Mouse (Mus musculus): ENCODE results near the gene Mpped2. TPM values are rescaled to one million over a fixed set of nuclear protein-coding genes. Genes with fewer than 3 reads are reported as not detected.

Mpped2 gene
- polyA plus RNA-seq (2014; fragmentation: Nextera tagmentation; extraction: Ambion mirVana): 29.5 and 36.7 TPM in 2 replicates

GRCm38 (mm10) chr2:106692783-106693701, at the start of gene Mpped2:
TSS of gene Mpped2 (plus strand) at chr2:106693269.
- ATAC-seq (ENCODE audit: low FRiP score, low TSS enrichment): peak; percentile 67

GRCm38 (mm10) chr2:106644782-106645181, 48.3 kb upstream of the Mpped2 start:
- Histone ChIP-seq H3K4me2 (replicated peaks; ENCODE audit: low read depth, low read length) (no peak overlapping the region), H3K4me3 (ENCODE audit: low read length) (no peak overlapping the region), H3K36me3 (ENCODE audit: control insufficient read depth, insufficient read depth, low read length) (no peaks in the 10 kb centered on the region), H3K9me3 (ENCODE audit: control insufficient read depth, low read length) (no peaks in the 10 kb centered on the region), H3K4me1 (ENCODE audit: control insufficient read depth, insufficient read depth, low read length) (0 out of 2 replicates have a peak, but pooled peaks cover 5% of the 10 kb centered on the region), H3K27me3 (ENCODE audit: control insufficient read depth, insufficient read depth, low read length) (no peaks in the 10 kb centered on the region), H3K9ac (ENCODE audit: low read depth, low read length) (no peak overlapping the region), H3K27ac (ENCODE audit: low read depth, low read length) (no peak overlapping the region)
- WGBS: 91% methylated on average over 3 of the region's 3 CpGs
- ATAC-seq (ENCODE audit: low FRiP score, low TSS enrichment): no peak

More at GRCm38 (mm10) chr2:106692783-106693701, at the start of gene Mpped2:
- Histone ChIP-seq H3K27me3 (ENCODE audit: control insufficient read depth, insufficient read depth, low read length) (peaks cover 9% of the 10 kb centered on the region; the same call in 1 of the 2 replicates), H3K36me3 (ENCODE audit: control insufficient read depth, insufficient read depth, low read length) (no peaks in the 10 kb centered on the region), H3K9ac (ENCODE audit: low read depth, low read length) (peak within 1 kb of the TSS; percentile 82), H3K4me1 (ENCODE audit: control insufficient read depth, insufficient read depth, low read length) (peaks cover 9% of the 10 kb centered on the region), H3K27ac (ENCODE audit: low read depth, low read length) (peak within 1 kb of the TSS; percentile 83), H3K4me2 (replicated peaks; ENCODE audit: low read depth, low read length) (peak within 1 kb of the TSS; percentile 99), H3K9me3 (ENCODE audit: control insufficient read depth, low read length) (no peaks in the 10 kb centered on the region), H3K4me3 (ENCODE audit: low read length) (peak within 1 kb of the TSS; percentile 78)
- WGBS: under 1% methylated on average over 52 of the region's 56 CpGs

- H3K9ac ChIP-seq (ENCODE audit: low read depth, low read length): peak overlapping the region; percentile 45; the same call in 1 of the 2 replicates
- H3K27ac ChIP-seq (ENCODE audit: low read depth, low read length): no peak overlapping the region
- H3K9me3 ChIP-seq (ENCODE audit: control insufficient read depth, low read length): no peaks in the 10 kb centered on the region
- 8% methylated on average over 25 of the region's 25 CpGs for WGBS
- peak overlapping the region; percentile 42 for H3K4me3 ChIP-seq (ENCODE audit: low read length)
- ATAC-seq (ENCODE audit: low FRiP score, low TSS enrichment): peak; percentile 96
- H3K4me1 ChIP-seq (ENCODE audit: control insufficient read depth, insufficient read depth, low read length): peaks cover 8% of the 10 kb centered on the region; the same call in 1 of the 2 replicates
- H3K4me2 ChIP-seq (replicated peaks; ENCODE audit: low read depth, low read length): peak overlapping the region; percentile 76
- H3K36me3 ChIP-seq (ENCODE audit: control insufficient read depth, insufficient read depth, low read length): no peaks in the 10 kb centered on the region
- H3K27me3 ChIP-seq (ENCODE audit: control insufficient read depth, insufficient read depth, low read length): no peaks in the 10 kb centered on the region
These were observed 43.1 kb upstream of the Mpped2 start for GRCm38 (mm10) chr2:106649686-106650570.

DNA sequence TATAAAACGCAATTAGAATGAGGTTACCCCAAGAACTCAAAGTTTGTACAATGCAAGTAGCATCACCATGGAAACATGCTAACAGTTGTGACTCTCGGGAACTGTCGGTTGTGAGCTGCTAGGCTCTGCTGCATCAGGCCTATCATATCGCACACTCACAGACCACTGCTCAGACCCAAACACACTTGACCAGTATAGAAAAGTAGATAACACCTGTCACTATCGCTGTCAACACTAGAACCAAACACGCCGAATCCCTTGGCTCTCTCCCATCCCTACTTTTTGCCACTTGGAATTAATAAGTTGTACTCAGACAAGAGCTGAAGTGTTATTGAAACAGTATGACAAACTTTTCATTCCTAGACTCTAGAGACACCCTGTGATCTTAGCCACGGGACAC, 40.9 kb upstream of the Mpped2 start:
- no peaks in the 10 kb centered on the region for H3K9me3 ChIP-seq (ENCODE audit: control insufficient read depth, low read length)
- no peak overlapping the region for H3K27ac ChIP-seq (ENCODE audit: low read depth, low read length)
- 87% methylated on average over 8 of the region's 8 CpGs for WGBS
- ATAC-seq (ENCODE audit: low FRiP score, low TSS enrichment): no peak
- no peak overlapping the region for H3K4me3 ChIP-seq (ENCODE audit: low read length)
- no peak overlapping the region for H3K4me2 ChIP-seq (replicated peaks; ENCODE audit: low read depth, low read length)
- H3K4me1 ChIP-seq (ENCODE audit: control insufficient read depth, insufficient read depth, low read length): peaks cover 8% of the 10 kb centered on the region; the same call in 1 of the 2 replicates
- no peaks in the 10 kb centered on the region for H3K36me3 ChIP-seq (ENCODE audit: control insufficient read depth, insufficient read depth, low read length)
- no peaks in the 10 kb centered on the region for H3K27me3 ChIP-seq (ENCODE audit: control insufficient read depth, insufficient read depth, low read length)
- no peak overlapping the region for H3K9ac ChIP-seq (ENCODE audit: low read depth, low read length)

- ATAC-seq (ENCODE audit: low FRiP score, low TSS enrichment): no peak
- no peaks in the 10 kb centered on the region for H3K9me3 ChIP-seq (ENCODE audit: control insufficient read depth, low read length)
- no peak overlapping the region for H3K4me2 ChIP-seq (replicated peaks; ENCODE audit: low read depth, low read length)
- no peaks in the 10 kb centered on the region for H3K27me3 ChIP-seq (ENCODE audit: control insufficient read depth, insufficient read depth, low read length)
- H3K27ac ChIP-seq (ENCODE audit: low read depth, low read length): no peak overlapping the region
- no peaks in the 10 kb centered on the region for H3K36me3 ChIP-seq (ENCODE audit: control insufficient read depth, insufficient read depth, low read length)
- H3K4me3 ChIP-seq (ENCODE audit: low read length): no peak overlapping the region
- no peak overlapping the region for H3K9ac ChIP-seq (ENCODE audit: low read depth, low read length)
- H3K4me1 ChIP-seq (ENCODE audit: control insufficient read depth, insufficient read depth, low read length): peaks cover 8% of the 10 kb centered on the region; the same call in 1 of the 2 replicates
- WGBS: 87% methylated on average over 4 of the region's 4 CpGs
These were observed 40.3 kb upstream of the Mpped2 start for GRCm38 (mm10) chr2:106652741-106653140.

GRCm38 (mm10) chr2:106653261-106653660, 39.8 kb upstream of the Mpped2 start:
- 94% methylated on average over 4 of the region's 4 CpGs for WGBS
- peaks cover 8% of the 10 kb centered on the region; the same call in 1 of the 2 replicates for H3K4me1 ChIP-seq (ENCODE audit: control insufficient read depth, insufficient read depth, low read length)
- H3K4me3 ChIP-seq (ENCODE audit: low read length): no peak overlapping the region
- no peaks in the 10 kb centered on the region for H3K27me3 ChIP-seq (ENCODE audit: control insufficient read depth, insufficient read depth, low read length)
- H3K9ac ChIP-seq (ENCODE audit: low read depth, low read length): no peak overlapping the region
- H3K27ac ChIP-seq (ENCODE audit: low read depth, low read length): no peak overlapping the region
- ATAC-seq (ENCODE audit: low FRiP score, low TSS enrichment): no peak
- no peak overlapping the region for H3K4me2 ChIP-seq (replicated peaks; ENCODE audit: low read depth, low read length)
- no peaks in the 10 kb centered on the region for H3K9me3 ChIP-seq (ENCODE audit: control insufficient read depth, low read length)
- H3K36me3 ChIP-seq (ENCODE audit: control insufficient read depth, insufficient read depth, low read length): no peaks in the 10 kb centered on the region

GRCm38 (mm10) chr2:106655271-106655670, 37.8 kb upstream of the Mpped2 start:
- Histone ChIP-seq H3K27me3 (ENCODE audit: control insufficient read depth, insufficient read depth, low read length) (no peaks in the 10 kb centered on the region), H3K9ac (ENCODE audit: low read depth, low read length) (no peak overlapping the region), H3K4me1 (ENCODE audit: control insufficient read depth, insufficient read depth, low read length) (peaks cover 7% of the 10 kb centered on the region; the same call in 1 of the 2 replicates), H3K27ac (ENCODE audit: low read depth, low read length) (no peak overlapping the region), H3K4me2 (replicated peaks; ENCODE audit: low read depth, low read length) (no peak overlapping the region), H3K4me3 (ENCODE audit: low read length) (no peak overlapping the region), H3K9me3 (ENCODE audit: control insufficient read depth, low read length) (no peaks in the 10 kb centered on the region), H3K36me3 (ENCODE audit: control insufficient read depth, insufficient read depth, low read length) (no peaks in the 10 kb centered on the region)
- 41% methylated on average over 4 of the region's 4 CpGs for WGBS
- no peak for ATAC-seq (ENCODE audit: low FRiP score, low TSS enrichment)

DNA sequence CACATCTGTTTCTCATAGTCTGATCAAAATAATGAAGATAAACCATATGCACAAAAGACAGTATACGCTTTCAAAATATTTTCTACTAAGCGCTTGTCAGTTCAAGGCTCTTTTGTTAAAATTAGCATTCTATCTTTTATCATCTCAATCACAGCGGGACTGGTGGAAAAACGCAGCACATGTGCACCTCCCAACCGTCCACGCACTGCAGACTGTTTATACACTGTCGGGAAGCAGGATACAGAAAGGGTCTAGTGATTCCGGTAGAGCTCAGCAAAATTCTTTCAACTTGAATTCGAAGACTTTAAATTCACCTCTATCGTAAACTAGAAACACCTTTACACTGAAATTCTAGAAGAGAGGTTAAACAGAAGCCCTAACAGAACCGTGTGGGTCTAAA, 27.8 kb upstream of the Mpped2 start:
- H3K4me2 ChIP-seq (replicated peaks; ENCODE audit: low read depth, low read length): no peak overlapping the region
- no peaks in the 10 kb centered on the region for H3K4me1 ChIP-seq (ENCODE audit: control insufficient read depth, insufficient read depth, low read length)
- 59% methylated on average over 11 of the region's 11 CpGs for WGBS
- no peaks in the 10 kb centered on the region for H3K36me3 ChIP-seq (ENCODE audit: control insufficient read depth, insufficient read depth, low read length)
- no peaks in the 10 kb centered on the region for H3K9me3 ChIP-seq (ENCODE audit: control insufficient read depth, low read length)
- ATAC-seq (ENCODE audit: low FRiP score, low TSS enrichment): no peak
- H3K4me3 ChIP-seq (ENCODE audit: low read length): no peak overlapping the region
- H3K27ac ChIP-seq (ENCODE audit: low read depth, low read length): no peak overlapping the region
- no peak overlapping the region for H3K9ac ChIP-seq (ENCODE audit: low read depth, low read length)
- H3K27me3 ChIP-seq (ENCODE audit: control insufficient read depth, insufficient read depth, low read length): no peaks in the 10 kb centered on the region
